Mouse (Mus musculus): Measurements from ENCODE around the gene Gm43720.

DNA sequence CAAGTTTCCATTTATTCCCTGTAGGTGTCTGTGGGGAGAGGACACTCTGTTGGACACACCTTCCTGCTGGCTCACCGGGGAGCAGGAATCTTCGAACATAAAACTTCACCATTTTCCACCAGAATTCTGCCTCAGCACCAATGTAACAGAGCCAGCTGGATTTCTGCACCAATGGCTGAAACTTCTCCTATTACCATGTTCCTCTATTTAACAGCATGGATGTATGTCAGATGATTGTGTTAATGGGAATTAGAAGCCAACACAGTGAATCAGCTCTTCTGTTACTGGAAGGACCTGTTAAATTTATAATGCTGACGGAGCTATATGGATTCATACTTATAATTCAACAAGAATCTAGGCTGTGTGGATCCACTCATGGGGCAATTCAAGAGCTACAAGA is 50.2 kb downstream of the Gm43720 start:
- TF ChIP-seq CEBPB (IDR thresholded peaks at IDR 0.05; ENCODE audit: low read depth): no peak
- no peak for TF ChIP-seq CTCF (IDR thresholded peaks at IDR 0.05; ENCODE audit: control insufficient read depth, insufficient read depth, insufficient read length)
- TF ChIP-seq MYOG (IDR thresholded peaks at IDR 0.05; ENCODE audit: control insufficient read depth, extremely low read depth, insufficient read length): no peak
- TF ChIP-seq MAX (IDR thresholded peaks at IDR 0.05): no peak
- TF ChIP-seq USF1 (IDR thresholded peaks at IDR 0.05; ENCODE audit: low read depth): no peak
- no peak for TF ChIP-seq FOSL1 (IDR thresholded peaks at IDR 0.05; ENCODE audit: insufficient read depth, low read length, poor library complexity, severe bottlenecking)
- no peak for TF ChIP-seq MYOD1 (IDR thresholded peaks at IDR 0.05; ENCODE audit: control insufficient read depth, insufficient read length, low read depth)
